Mouse (Mus musculus) Muller cell, postnatal 12 days (primary cell): ENCODE measurements at regions not wholly inside any gene's neighbourhood (a gene's known extent, or its start where the extent isn't known, plus 50 kb on each side); places are given as distances from the start of the nearest gene placed in this dataset.

ENCODE experiments used
- DNase-seq: peaks from one replicate; pipeline ENCODE4 v3.0.0-alpha.2; 2015; ENCODE audit errors: inconsistent ontology term

DNA sequence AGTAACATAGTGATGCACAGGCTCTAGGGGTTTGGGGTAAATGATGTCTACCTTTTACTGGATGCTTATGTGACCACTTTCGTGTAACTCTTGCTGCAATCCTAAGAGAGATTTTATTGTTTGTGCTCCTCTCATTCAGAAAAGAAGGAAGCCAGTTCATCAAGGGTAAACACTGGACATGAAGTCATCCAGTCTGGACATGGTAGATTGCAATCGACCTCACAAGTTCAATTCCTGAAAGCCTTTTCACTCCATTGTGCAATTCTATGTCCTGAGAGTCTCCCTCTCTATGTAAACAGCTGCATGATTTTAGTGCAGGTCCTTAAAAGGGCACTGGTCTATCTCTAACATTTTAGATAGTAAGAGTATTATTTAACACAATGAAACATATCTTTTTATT lies 73.5 kb upstream of the Gm16223 start:
- DNase-seq: no peak

DNA sequence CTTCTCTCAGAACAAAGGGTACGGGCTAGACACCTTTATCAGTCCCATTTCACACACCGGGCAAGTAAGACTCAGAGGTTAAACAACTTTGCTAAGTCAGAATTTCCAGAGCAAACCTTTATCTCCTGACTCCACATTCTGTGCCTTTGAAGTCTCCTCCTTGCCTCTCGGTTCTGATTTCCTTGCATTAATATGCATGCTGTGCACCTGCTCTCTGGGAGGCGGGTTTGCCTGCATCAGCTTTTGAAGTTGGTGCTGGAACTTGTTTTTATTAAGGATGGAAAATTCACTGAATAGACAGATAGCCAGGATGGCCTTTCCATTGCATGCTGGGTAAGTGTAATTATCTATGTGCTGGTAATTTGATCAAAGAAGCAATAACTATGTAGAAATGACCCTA lies 84.2 kb upstream of the Gm16223 start:
- DNase-seq: no peak

DNA sequence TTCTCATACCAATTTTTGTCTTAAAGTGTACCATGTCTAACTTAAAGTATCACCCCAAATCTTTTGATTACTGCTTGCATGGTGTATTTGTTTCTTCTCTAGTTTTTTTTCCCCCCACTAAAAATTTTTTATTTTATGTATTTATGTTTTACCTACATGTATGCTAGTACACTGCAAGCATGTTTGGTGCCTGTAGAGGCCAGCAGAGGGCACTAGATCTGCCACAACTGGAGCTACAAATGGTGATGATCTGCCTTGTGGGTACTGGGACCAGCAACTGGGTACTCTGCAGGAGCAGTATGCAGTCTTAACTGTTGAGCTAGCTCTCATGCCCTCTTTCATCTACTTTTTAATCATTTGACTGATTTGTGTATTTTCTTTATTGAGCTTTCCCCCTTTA lies 92.2 kb upstream of the Gm16223 start:
- no peak for DNase-seq

DNA sequence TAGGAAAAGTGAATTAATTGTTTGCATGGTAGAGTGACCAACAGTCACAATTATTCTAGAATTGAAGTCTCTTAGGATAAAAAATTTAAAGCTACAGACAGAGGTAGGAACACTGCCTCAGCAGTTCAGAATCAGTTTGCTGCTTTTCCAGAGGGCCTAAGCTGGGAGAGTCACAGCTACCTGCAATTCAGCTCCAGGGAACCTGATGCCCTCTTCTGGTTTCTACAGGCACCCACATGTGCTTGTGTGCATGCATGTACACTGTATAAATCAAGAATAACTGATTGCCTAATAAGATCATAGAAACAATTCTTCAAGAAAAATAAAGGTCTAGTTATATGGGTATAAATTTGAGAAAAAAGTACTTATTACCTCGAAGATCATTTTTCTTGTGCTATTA lies 96.6 kb upstream of the Gm16223 start:
- no peak for DNase-seq

DNA sequence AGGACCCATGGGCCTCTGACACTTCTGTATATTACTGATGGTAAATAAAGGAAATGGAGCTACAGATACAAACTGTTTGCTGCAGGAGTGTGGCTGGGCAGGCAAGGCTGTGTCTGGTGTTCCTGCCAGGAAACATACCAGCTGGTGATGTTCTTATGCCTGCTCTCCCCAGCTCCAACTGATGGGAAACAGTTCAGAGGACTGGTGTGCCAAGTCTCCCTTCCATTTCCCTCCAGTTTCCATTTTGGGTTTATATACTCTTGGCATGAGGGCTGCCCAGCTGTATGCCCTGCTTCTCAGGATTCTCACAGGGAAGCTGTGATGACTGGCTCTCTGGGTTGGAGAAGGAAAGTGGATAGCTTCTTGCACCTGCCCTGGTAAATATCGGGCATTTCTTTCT lies 100.8 kb upstream of the Gm16223 start:
- DNase-seq: no peak

DNA sequence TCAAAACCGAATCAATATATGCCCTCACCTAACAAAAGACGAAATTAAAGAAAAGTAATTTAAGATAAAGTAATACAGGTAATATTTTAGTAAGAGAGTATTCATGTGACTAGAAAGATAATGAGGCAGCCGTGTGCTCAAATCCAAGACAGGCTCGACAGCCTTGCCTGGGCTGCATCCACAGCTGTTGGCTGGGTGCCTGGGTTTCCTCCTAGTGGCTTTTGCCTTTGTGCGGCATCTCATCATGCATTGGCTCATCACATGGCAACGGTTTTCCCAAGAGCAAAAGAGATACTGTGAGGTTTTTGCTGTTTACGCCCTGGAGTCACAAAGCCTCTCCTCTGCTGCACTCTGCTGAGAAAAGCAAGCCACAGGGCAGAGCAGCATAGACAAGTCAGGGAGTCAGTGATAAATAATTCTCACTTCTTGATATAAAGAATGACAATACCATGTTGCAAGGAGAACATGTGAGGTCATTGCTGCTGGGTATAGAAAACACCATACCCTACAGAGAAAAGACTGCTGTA lies 103.1 kb upstream of the Bod1l start:
- peak; percentile 52 for DNase-seq

DNA sequence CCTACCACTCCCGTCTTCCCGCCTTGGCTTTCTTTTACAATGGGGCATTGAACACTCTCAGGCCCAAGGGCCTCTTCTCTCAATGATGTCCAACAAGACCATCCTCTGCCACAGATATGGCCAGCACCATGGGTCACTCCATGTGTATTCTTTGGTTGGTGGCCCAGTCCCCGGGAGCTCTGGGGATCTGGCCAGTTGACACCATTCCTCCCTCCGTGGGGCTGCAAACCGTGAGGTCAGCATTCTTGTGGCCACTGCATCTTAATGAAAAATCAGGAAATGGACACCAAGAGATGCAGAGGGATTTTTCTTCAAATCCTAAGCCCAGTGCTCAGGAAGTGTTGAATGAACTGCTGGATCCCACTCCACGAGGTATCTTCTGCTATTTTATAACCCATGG lies 99.3 kb upstream of the Bod1l start:
- DNase-seq: peak; percentile 58

DNA sequence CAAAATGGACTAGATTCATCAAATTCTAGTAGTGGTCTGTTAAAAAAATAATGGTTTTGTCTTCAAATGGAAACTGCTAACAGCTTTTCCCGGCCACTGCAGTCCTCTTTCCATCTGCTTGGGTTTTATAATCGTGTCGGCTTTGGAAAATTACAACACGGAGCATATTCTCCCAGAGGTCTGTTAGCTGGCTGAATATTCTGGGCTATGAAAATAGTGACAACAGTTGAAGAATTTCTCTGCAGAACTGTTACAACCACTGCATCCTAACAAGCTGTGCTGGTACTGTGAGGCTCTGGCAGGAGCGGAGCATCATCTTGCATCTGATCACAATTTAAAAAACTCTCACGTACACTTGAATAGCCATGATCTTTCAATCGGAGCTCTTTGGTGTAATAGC lies 98.0 kb upstream of the Bod1l start:
- no peak for DNase-seq

DNA sequence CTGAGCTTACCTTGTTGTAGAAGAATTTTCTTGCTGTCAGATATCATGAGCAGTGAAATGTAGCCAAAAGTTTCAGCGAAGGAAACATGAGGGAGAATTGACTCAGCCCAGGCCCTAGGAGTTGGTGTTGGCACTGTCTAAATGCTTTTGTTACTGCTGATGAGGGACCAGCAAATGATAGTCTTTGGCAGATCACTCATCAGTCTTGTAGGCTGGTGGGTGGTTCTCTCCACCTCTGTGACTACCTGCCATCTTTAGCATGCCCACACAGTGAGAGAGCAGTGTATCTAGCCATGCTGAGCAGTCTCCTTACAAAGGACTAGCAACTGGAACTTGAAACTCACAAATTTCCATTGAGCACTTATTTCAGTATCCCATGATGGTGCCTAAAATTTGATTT lies 97.1 kb upstream of the Bod1l start:
- no peak for DNase-seq

DNA sequence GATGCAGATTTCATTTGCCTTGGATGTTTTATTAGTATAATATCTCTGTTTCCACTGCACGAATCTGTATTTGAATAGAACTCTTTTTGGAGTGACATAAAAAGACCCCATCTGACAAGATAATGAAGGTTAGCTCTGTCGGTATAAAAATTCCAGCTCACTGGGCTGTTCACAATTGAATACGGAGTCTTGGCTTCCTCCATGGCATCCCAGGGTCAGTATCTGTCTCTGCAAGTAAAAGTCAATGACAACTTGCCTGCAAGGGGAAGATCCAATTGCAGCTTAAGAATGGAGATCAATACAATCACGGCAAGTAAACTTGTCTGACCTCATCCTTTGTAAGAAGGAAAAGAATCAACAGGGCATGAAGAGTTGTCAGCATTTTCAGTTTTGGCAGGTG lies 95.6 kb upstream of the Bod1l start:
- no peak for DNase-seq

DNA sequence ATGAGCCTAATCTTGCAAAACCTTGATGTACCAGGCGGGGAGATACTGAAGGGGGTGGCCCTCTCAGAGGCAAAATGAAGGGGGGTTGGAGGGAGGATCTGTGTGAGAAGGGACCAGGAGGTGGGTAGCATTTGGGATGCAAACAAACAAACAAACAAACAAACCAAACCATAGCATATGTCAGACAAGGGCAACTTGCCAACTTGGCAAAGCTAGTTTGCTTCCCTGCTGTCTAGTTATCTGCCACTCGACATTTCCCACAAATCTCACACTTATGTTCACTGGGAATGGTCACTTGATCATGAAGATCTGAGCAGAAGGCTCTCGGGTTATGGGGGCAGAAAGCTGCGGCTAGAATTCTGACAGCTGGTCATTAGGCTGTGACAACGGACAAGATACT lies 65.9 kb upstream of the Bod1l start:
- DNase-seq: no peak

DNA sequence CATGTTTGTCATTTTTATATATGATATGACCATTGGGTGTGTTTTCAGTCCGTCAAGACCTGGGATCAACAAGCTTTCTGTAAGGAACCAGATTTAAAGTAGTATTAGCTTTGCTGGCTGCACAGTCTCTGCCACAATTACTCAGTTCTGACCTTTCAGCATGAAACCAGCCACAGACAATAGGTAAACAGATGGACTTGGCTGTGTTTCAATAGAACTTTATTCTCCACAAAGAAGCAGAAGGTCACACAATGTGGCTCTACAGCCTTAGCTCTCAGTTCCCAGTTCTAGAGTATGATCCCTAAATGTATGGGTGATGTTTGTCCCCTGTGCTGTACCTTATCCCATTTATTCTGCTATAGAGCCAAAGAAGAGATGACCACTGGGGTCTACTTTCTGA lies 63.6 kb upstream of the Bod1l start:
- DNase-seq: no peak

DNA sequence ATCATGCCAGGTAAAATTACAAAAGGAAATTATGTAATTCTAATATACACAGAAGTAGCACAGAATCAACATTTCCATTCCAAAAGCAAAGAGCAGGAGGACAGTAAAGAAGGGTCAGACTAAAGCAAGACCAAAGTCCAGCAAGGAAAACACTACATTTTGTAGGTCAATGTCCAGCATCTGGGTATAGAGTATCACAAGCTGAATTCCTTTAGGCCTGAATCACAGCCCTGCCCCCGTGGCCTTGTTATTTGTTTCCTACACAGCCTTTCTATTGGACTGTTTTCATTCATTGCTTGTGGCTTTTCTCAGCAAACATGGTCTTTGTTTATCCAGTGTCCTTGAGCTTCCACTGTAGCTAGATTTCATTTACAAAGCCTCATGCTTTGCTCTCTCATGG lies 60.4 kb upstream of the Bod1l start:
- DNase-seq: peak; percentile 87

DNA sequence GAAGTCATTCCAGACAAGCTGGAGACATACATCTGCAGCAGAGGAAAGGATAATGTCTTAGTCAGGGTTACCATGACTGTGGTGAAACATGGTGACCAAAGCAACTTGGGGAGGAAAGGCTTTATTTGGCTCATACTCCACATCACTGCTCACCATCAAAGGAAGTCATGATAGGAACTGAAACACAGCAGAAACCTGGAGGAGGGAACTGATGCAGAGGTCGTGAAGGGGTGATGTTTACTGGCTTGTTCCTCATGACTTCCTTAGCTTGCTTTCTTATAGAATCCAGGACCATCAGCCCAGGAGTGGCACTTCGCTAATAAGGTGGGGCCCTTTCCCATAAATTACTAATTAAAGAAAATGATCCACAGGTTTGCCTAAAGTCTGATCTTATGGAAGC lies 55.1 kb upstream of the Bod1l start:
- no peak for DNase-seq

DNA sequence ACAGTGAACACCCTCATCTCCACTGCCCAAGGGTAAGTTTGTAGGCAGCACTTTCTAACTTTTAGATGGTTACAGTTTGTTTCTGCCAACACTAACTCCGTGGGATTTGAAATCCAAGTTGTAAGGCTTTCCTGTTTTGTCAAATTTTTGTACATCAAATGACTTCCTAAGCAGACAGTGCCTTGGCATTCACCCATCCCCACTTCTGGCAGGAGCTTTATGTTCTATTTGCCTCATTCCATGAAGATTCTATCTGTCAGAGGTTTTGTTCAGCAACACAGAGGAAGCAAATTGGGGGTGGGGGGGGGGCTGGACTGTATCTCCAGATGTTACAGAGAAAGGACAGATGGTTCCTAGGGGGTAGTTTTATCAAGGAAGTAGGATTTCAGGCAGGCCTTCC lies 54.6 kb upstream of the Bod1l start:
- no peak for DNase-seq
